Mouse (Mus musculus) inflammation-experienced regulatory T-cells, adult 16 weeks (primary cell): Measurements from ENCODE around the gene Olfr1192-ps1. TPM values are rescaled to one million over a fixed set of nuclear protein-coding genes. Genes with fewer than 3 reads are reported as not detected.

Experiments
- polyA plus RNA-seq: library from polyadenylated mRNA; unstranded; fragments of 100-300 nt; shearing (Covaris generic); gene quantifications from one replicate; pipeline ENCODE4 v1.2.1, GENCODE M21; 2017

Olfr1192-ps1 gene
- not detected for polyA plus RNA-seq

DNA sequence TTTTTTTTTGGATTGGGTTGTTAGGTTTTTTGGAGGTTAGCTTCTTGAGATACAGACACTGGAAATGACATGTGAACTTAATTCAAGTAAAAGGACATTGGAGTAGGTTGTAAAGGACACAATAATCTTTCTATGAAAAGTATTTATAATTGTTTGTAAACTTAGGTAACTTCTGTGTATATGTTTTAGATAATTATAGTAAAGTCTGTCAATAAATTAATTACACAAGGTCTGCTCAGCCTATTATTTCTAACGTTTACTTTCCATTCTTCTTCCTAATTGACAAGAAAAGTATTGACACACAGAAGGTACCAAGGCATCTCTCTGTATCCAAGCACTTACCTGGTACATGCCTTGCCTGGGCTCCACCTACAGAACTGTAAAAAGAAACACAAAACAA lies at the start of gene Olfr1192-ps1:
Gene Olfr1192-ps1 (plus strand): TSS at position 301 of the 400 bp plus-strand sequence.

DNA sequence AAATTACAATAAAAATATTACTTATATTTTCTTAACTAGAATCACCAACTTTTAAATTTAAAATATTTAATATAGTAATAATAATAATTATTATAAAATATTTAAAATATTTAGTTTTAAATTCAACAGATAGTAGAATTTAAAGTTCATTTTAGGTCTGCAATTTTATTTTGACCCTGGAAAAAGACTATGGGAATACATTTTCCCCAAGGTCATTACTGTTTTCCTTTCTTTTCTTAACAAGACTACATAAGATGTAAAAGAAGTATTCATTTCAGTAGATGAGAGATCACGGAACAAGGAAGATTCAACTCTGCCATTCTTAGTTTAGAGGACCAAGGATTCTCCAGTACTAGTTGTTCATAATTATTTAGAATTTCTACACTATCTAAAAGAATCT lies 8.1 kb upstream of the Olfr1192-ps1 start, which contains the start of gene Olfr1191-ps1:
Gene Olfr1191-ps1 (plus strand): TSS at position 301 of the 400 bp plus-strand sequence.

DNA sequence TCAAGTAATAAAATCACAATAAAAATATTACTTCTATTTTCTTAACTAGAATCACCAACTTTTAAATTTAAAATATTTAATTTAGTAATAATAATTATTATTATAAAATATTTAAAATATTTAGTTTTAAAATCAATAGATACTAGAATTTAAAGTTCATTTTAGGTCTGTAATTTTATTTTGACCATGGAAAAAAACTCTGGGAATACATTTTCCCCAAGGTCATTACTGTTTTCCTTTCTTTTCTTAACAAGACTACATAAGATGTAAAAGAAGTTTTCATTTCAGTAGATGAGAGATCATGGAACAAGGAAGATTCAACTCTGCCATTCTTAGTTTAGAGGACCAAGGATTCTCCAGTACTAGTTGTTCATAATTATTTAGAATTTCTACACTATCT lies 27.0 kb downstream of the Olfr1192-ps1 start, which contains the start of gene Olfr1193:
Gene Olfr1193 (plus strand): TSS at position 301 of the 400 bp plus-strand sequence.

DNA sequence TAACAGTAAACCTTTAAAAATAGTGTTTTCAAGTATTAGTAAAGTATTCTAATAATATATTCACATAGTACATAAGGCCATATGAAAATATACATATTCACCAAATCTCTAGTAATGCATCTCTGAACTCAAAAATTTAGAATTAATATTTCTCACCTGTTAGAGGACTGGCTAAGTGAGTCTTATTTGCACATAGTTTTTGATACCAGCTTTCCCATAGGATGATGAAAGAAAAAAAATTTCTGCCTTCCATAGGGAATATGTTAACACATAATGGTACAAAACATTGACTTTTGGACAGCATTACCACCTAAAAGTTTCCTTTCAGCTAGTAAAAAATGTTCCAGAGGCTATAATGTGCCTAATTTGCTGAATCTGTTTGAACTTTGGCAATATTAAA lies 40.8 kb downstream of the Olfr1192-ps1 start, which contains the start of gene Olfr1195:
Gene Olfr1195 (minus strand): TSS at position 101 of the 400 bp plus-strand sequence.

DNA sequence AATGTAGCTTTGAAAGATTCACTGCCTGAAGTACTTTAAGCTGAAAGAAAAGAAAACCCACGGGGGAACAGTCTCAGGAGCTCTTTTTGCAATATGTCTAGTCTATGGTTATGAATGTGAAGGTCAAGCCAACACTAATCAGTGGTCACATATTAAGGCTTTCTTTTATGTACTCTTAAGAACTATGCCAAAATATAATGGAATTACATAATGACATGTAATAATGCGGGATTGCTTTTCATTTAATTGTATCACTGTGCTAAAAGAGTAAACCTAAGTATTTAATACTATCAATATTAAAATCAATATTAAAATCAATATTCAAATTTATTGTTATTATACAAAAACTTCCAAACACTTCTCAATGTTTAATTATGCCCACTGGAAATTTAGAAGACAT lies 56.2 kb downstream of the Olfr1192-ps1 start, which contains the start of gene Olfr1196:
Gene Olfr1196 (minus strand): TSS at position 101 of the 400 bp plus-strand sequence.

Other genes starting within 250 kb of the Olfr1192-ps1 start
- gene Olfr1179, start 242.1 kb upstream of the Olfr1192-ps1 start, polyA plus RNA-seq = not detected
- not detected for gene Olfr1180, start 229.4 kb upstream of the Olfr1192-ps1 start, polyA plus RNA-seq
- gene Olfr1181, start 222.3 kb upstream of the Olfr1192-ps1 start, polyA plus RNA-seq = 0.07 TPM
- gene Gm13757, start 199.4 kb upstream of the Olfr1192-ps1 start, polyA plus RNA-seq = not detected
- not detected for gene Olfr1183, start 193.6 kb upstream of the Olfr1192-ps1 start, polyA plus RNA-seq
- gene Olfr1184, start 164.9 kb upstream of the Olfr1192-ps1 start, polyA plus RNA-seq = not detected
- gene Olfr1185-ps1, start 155.2 kb upstream of the Olfr1192-ps1 start, polyA plus RNA-seq = not detected
- not detected for gene Olfr1186, start 130.0 kb upstream of the Olfr1192-ps1 start, polyA plus RNA-seq
- gene Olfr1188, start 91.6 kb upstream of the Olfr1192-ps1 start, polyA plus RNA-seq = not detected
- gene Olfr1189, start 62.1 kb upstream of the Olfr1192-ps1 start, polyA plus RNA-seq = not detected
- gene Olfr1191-ps1, start 8.0 kb upstream of the Olfr1192-ps1 start, polyA plus RNA-seq = not detected
- gene Olfr1193, start 27.1 kb downstream of the Olfr1192-ps1 start, polyA plus RNA-seq = not detected
- 0.11 TPM for gene Olfr1195, start 40.7 kb downstream of the Olfr1192-ps1 start, polyA plus RNA-seq
- not detected for gene Olfr1196, start 56.1 kb downstream of the Olfr1192-ps1 start, polyA plus RNA-seq
- gene Olfr1197, start 83.9 kb downstream of the Olfr1192-ps1 start, polyA plus RNA-seq = not detected
- not detected for gene Olfr1198, start 102.9 kb downstream of the Olfr1192-ps1 start, polyA plus RNA-seq
- gene Olfr1199, start 112.0 kb downstream of the Olfr1192-ps1 start, polyA plus RNA-seq = not detected
- not detected for gene Olfr1200, start 122.0 kb downstream of the Olfr1192-ps1 start, polyA plus RNA-seq
- gene Olfr1201, start 144.5 kb downstream of the Olfr1192-ps1 start, polyA plus RNA-seq = not detected
- not detected for gene Olfr1202, start 166.0 kb downstream of the Olfr1192-ps1 start, polyA plus RNA-seq
- not detected for gene Olfr1205, start 181.2 kb downstream of the Olfr1192-ps1 start, polyA plus RNA-seq
- gene Olfr1204, start 200.8 kb downstream of the Olfr1192-ps1 start, polyA plus RNA-seq = not detected
- gene Olfr1206, start 214.7 kb downstream of the Olfr1192-ps1 start, polyA plus RNA-seq = not detected